Mouse (Mus musculus): ENCODE results near the gene Usp37.

The Usp37 gene

DNA sequence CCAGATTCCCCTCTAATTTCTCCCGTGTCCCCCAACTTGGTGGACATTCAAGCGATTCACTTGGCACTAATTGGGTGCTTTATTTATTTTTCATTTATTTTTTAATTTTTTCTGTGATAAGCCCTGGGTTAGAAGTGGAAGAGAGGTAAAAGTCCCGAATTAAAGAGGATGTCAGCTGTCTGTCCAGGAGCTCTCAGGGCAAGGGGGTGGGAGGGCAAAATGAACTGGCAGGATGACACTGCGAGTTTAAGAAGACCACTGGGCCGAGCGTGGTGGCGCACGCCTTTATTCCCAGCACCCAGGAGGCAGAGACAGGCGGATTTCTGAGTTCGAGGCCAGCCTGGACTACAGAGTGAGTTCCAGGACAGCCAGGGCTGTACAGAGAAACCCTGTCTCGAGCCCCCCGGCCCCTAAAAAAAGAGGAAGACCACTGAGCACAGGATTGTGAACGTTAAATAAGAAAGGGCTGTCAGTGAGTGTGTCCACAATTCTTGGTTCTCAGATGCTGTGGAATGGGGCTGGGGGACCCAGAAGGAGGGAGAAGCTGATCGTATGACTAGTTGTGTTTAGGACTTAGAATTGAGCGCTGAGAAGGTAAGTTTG is 156.6 kb downstream of the Usp37 start:
- in situ Hi-C loops (cut with MboI, MseI): loop anchor here (5.0 to 25.0 kb wide), 3 partner anchors 100 to 1100 kb away; partner anchors contain the start of genes Aamp (in 1 of the 2), Chpf (in 1 of the 2), Gpbar1 (in 1 of the 2) and Pnkd (in 1 of the 2)

DNA sequence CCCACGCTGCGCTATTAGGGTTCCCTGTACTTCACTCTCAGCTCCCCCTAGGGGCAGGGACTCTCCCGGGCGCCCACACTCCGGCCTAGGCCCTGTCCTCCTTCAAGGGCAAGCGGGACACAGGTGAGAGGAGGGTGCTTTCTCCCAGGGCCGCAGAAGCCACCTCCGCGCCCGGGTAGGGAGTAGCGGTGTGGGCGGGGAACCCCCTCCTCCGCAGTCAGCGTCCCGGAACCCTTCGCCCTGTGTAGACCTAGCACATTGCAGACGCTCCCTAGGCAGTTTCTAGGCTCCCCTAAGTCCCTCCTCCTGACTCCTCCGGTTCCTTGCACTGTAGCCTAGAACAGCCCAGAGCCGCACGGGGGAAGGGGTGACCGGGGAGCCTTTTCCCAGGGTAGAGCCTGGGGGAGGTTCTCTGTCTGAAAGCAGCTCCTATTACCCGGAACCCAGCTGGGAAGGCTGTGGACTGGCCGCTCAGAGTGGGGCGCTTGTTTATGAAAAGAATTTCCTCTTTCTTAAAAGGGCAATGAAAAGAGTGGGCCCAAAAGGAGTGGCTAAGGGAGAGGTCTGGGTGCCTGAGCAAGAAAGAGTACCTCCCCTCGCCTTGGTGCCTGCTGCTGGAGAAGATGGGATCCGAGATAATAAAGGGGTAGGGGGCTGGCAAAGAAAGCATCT is 157.2 kb downstream of the Usp37 start:
- in situ Hi-C loops (cut with MboI, MseI): loop anchor here (5.0 to 25.0 kb wide), 3 partner anchors 100 to 1100 kb away; partner anchors contain the start of genes Aamp (in 1 of the 2), Chpf (in 1 of the 2), Gpbar1 (in 1 of the 2) and Pnkd (in 1 of the 2)

DNA sequence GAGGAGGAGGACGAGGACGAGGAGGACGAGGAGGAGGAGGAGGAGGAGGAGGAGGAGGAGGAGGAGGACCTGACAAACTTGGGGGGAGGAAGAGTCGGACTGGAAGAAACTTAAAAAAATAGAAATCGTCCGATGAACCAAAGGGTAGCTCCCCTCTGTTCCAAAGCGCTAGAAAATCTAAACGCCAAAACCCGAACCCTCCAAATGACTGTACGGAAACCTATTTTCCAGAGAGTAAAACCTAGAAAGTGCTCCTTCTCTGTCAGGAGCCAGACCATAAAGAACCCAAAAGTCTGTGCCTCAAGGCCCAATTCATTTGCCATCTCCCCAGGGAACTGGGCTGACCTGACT is 157.7 kb downstream of the Usp37 start:
- in situ Hi-C loops (cut with MboI, MseI): loop anchor here (5.0 to 25.0 kb wide), 3 partner anchors 99 to 1101 kb away; partner anchors contain the start of genes Aamp (in 1 of the 2), Chpf (in 1 of the 2), Gpbar1 (in 1 of the 2) and Pnkd (in 1 of the 2)

DNA sequence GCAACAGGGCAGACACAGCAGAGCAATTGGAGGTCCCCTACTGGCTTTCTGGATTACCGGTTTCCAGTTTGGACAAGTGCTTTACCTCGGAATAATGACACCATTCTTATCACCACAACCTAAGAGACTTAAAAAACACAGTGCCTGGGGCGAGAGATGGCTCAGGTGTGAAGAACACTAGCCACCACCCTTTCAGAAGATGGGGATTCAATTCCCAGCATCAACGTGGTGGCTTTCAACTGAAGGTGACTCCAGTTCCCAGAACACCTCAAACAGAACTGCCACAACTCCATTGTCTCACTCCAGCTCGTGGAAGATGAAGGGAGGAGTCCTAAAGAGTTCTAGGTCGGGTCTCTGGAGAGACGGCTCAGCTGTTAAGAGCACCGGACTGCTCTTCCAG is 158.6 kb downstream of the Usp37 start:
- in situ Hi-C loops (cut with MboI, MseI): loop anchor here (5.0 to 25.0 kb wide), 3 partner anchors 98 to 1102 kb away; partner anchors contain the start of genes Aamp (in 1 of the 2), Chpf (in 1 of the 2), Gpbar1 (in 1 of the 2) and Pnkd (in 1 of the 2)

Measured in T-helper 17 cell (primary cell).